Mouse (Mus musculus) adrenal gland, adult 8-10 months (tissue): ENCODE results near the gene Lpar6. TPM values are rescaled to one million over a fixed set of nuclear protein-coding genes. Genes with fewer than 3 reads are reported as not detected.

Experiments used
- DNase-seq: peaks from one replicate; pipeline ENCODE4 v3.0.0; 2022
- microRNA-seq, 2 experiments: library from miRNA; unstranded; fragments of <30 nt; microRNA quantifications; one replicate each; pipeline ENCODE4 v1.2.0; 2022
- total RNA-seq, 4 experiments: library from RNA; stranded (reverse); gene quantifications; 2 replicates each; pipeline ENCODE4 v1.2.4; 2022

The Lpar6 gene
- total RNA-seq, 4 experiments from 2014 or later: 3.1 to 5.7 (median 4.0) TPM

DNA sequence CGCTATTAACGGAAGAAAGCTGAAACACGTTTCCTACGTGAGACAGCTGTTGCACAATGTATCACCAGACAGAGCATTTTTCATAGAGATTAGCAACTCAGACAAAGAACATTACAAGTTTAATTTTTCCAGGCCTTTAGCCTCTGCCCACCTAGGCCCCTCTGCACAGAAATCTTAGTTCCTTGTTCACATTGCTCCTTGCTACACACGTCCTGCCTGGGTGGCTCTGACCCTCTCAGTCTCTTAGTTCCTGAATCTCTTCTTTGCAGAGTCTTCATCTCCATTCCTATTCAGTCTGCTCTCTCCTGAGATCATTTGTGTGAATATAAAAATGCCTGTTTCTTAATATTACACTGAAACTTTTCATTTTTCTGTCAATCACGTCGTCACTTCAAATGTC, 19.7 kb downstream of the Lpar6 start:
- DNase-seq: no peak

DNA sequence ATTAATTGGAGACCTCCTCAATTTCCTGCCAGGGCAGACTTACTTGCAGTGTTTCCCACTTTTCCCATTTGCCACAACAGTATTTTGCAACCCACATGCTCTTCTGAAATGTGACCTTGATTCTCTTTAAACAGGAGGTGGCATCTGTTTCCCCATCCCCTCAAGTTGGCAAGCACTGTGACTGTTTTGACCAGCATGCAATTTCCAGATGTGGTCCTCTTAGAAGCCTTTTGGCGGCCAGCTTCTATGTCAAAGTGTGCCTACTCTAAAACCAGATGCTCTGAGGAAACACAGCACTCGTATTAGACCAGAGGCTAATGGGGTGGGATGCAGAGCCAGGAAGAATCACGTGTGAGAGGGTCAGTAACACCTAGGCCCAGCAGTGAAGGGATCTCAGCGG, 20.5 kb downstream of the Lpar6 start:
- peak; percentile 7 for DNase-seq

DNA sequence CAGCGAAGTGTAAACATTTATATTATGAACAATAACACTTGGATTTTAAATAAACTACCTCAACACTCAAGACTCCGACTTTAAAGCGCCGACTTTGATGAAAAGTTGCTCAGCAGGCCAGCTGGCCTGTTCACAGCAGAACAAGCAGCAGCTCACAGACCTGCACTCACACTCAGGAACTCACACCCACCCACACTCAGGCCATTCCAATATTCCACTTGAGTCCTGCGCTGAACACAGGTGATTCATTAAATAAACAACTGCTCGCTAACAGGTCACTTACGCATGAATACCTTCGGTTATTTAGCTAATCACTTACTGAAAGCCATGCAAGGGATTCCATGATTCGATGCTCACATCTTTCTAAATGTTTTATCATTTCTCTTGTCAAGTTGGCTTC, 24.5 kb downstream of the Lpar6 start:
- no peak for DNase-seq

DNA sequence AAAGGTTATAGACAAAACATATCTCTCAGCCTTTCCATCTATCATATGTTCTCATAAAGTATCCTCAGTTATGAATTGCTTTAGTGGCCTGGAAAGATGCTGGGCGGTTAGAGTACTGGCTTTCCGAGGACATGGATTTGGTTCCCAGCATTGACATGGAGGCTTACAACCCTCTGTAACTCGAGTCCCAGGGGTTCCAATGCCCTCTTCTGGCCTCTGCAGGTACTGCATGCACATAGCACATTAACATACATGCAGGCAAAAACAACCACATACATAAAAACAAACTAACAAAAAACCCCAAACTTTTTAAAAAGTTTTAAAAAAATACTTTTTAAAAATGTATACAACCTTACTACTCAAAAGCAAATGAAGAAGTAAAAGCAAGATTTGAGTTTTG, 28.5 kb downstream of the Lpar6 start:
- no peak for DNase-seq

DNA sequence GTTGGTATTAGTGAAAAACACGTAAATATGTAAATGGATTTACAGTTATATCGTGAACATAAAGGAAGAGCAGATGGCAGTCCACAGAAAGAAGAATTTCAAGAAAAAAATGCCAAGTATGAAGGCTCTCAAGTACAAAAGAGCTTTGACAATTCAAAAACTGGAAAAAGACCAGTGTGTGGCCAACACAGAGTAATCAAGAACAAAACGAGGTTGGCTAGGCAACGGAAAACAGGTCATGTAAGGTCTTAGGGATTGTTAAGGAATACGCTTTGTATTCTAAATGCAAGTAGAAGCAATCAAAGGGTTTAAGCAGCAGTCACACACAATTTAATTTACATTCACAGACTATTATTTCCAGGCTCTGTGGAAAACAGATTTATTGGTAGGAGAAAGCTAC, 34.1 kb downstream of the Lpar6 start:
- no peak for DNase-seq

DNA sequence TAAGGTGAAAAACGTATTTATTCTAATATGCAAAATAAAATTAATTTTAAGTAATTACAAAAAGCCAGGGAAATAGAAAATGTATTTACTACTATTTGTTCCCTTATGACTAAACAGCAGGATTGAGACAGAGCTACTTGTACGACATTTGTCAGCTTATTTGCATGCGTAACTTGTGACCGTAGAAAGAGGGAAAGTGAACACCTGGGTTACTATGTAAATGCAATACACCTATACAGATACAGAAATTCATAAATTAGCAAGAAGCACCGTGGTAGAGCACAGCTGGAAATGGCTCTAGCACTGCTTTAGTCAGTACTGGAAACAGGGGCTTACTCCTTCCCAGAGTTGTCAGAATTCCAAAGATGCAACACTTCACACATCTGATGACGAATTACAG, 41.4 kb downstream of the Lpar6 start:
- DNase-seq: no peak

DNA sequence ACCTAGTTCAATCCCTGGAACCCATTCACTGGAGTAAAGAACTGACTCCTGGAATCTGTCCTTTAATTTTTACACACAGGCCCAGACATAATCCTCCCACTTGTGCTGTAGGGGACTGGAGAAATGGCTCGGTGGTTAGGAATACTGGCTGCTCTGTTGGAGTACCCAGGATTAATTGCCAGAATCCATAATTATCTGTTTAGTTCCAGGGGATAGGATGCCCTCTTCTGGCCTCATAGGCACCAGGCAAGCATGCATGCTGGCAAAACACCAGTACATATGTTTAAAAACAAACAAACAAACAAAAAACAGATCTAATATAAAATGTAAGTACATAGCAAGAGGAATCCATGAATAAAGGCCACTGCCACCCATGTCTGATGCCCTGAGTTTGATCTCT, 43.3 kb downstream of the Lpar6 start:
- no peak for DNase-seq

DNA sequence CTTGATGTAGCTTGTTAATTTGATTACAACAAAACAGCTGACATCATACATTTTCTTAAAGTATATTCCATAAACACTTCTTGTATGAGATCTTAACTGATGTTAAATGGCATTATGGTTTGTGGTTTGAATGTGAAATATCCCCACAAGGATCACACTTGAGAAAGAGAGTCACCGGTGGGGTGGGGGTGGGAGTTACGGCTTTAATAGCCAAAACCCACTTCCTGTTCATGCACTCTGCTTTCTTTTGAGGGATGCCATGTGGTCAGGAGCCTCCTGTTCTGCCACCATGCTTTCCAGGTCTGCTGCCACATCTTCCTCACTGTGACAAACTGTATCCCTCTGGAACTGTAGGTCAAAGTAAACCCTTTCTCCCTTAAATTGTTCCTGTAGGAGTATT, 52.2 kb downstream of the Lpar6 start:
- DNase-seq: no peak

DNA sequence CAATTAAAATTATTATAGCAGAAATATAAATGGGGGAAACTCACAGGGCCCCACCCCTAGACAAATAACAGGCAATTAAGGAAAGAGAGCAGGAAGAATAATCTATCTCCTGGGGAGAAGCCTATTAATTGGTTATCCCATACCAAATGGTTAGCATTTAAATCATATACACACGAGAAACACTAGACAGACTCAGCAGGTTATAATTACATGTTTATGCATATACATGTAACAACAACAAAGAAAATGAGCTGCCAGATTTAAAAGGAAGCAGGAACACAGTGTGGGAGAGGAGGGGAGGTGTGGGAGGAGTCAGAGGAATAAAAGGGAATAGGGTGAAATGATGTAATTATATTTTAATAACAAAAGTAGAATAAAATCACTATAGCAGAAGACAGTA, 54.7 kb downstream of the Lpar6 start:
- no peak for DNase-seq

Small RNAs within 50 kb of the gene (microRNA-seq; reads per million reads assigned to microRNA genes)
- 0 reads per million in 2 experiments for gene Mir687

Other genes starting within 250 kb of the Lpar6 start
- 1 to 10 TPM; 2.0 to 5.5 (median 3.9) TPM for gene Cysltr2, start 188.8 kb upstream of the Lpar6 start, total RNA-seq
- 10 to 100 TPM; 30.0 to 45.1 (median 35.5) TPM for gene Rcbtb2, start 114.9 kb upstream of the Lpar6 start, total RNA-seq
- 10 to 100 TPM; 13.3 to 30.4 (median 20.9) TPM for gene Rb1, start 87.9 kb downstream of the Lpar6 start, total RNA-seq
- gene Itm2b, start 147.4 kb downstream of the Lpar6 start, total RNA-seq: 1,000 to 10,000 TPM in 2 of 4 experiments, 100 to 1,000 TPM in 2; 972 to 1,094 (median 1,035) TPM